Mouse (Mus musculus) retina, postnatal 7 days (tissue): Measurements from ENCODE around the gene Rab2b.
"Not testable (repeated sequence)": the region's sequence is repeated elsewhere in the genome, so short reads cannot be mapped to it uniquely, and the experiment has no call there.

Source experiments
- DNase-seq: peaks from one replicate; pipeline ENCODE4 v3.0.0-alpha.2; 2012; ENCODE audit warnings: low read depth, low spot score

The Rab2b gene

GRCm38 (mm10) chr14:52278932-52279746 is at the start of gene Rab2b, which contains the start of gene Tox4:
TSS of gene Rab2b (minus strand) at chr14:52279545.
TSS of gene Tox4 (plus strand) at chr14:52279146.
- DNase-seq, result peak; percentile 100

GRCm38 (mm10) chr14:52327910-52328812 is 48.8 kb upstream of the Rab2b start, which contains the start of gene Sall2:
TSS of gene Sall2 (minus strand) at chr14:52328762.
- DNase-seq, result no peak

DNA sequence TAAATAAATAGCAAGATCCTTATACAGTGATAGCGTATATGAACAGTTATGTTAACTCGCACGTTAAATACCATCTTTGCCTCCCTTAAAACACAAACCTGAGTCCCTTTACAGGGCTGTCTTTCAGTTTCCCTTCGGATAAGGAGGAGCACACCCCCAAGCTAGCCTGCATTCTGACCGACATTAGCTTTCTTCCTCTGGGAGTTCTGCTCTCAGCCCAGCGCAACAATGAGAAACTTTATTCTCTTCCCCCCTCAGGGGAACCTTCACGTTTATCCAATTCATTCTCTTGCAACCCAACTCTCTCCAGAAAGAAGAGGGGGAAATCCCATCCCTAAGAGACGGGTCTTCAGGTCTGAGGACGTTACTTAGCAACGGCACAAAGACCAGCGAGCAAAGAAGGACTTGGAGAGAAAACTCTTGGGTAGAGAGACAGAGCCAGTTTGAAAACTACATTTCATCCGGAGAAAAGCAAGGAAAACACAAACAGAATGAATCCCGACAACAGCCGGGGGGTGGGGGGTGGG is 48.1 kb upstream of the Rab2b start:
- DNase-seq, result no peak

- no peak for DNase-seq
Measured at GRCm38 (mm10) chr14:52325890-52326289, 46.5 kb upstream of the Rab2b start.

GRCm38 (mm10) chr14:52319361-52319760 is 40.0 kb upstream of the Rab2b start:
- DNase-seq, result no peak

DNA sequence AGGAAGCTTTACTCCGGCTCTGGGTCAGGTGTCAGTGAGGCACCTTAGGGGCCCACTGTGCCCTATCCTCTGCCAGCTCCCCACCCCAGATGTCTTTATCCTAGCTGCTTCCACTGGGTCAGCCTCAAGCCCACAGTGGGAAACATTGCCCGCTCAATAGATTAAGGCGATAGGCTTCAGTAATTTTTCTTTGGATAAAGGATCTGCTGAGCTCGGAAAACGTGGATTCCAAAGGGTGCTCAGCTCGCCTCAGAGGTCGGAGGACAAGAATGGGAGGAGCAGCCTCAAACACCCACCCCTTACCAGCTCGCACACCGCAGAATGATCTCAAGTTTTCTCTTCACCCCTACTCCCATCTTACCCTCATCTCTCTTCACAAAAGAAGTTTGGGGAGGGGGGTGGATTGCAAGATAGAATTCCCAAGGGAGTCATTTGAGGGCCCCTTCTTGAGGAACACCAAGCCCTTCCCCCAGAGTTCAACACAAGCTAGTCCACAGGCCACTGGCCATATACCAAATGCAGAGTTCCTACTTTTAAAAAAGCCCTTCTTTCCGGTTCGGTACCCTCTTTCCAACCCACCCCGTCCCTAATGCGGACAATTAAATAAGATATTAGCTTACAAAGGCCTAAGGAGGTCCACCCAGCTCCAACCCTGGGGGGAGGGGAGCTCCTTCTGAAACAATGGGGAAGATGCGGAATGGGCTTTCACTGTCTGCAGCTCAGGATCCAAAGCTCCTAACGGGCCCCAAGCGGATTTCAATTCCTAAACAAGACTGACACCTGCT is 37.3 kb upstream of the Rab2b start:
- DNase-seq, result peak; percentile 16

- peak; percentile 69 for DNase-seq
Measured at GRCm38 (mm10) chr14:52315792-52316440, 36.6 kb upstream of the Rab2b start.

- DNase-seq, result no peak
Measured at GRCm38 (mm10) chr14:52315283-52315780, 36.0 kb upstream of the Rab2b start.

- no peak for DNase-seq
Measured at GRCm38 (mm10) chr14:52314808-52315150, 35.4 kb upstream of the Rab2b start.

DNA sequence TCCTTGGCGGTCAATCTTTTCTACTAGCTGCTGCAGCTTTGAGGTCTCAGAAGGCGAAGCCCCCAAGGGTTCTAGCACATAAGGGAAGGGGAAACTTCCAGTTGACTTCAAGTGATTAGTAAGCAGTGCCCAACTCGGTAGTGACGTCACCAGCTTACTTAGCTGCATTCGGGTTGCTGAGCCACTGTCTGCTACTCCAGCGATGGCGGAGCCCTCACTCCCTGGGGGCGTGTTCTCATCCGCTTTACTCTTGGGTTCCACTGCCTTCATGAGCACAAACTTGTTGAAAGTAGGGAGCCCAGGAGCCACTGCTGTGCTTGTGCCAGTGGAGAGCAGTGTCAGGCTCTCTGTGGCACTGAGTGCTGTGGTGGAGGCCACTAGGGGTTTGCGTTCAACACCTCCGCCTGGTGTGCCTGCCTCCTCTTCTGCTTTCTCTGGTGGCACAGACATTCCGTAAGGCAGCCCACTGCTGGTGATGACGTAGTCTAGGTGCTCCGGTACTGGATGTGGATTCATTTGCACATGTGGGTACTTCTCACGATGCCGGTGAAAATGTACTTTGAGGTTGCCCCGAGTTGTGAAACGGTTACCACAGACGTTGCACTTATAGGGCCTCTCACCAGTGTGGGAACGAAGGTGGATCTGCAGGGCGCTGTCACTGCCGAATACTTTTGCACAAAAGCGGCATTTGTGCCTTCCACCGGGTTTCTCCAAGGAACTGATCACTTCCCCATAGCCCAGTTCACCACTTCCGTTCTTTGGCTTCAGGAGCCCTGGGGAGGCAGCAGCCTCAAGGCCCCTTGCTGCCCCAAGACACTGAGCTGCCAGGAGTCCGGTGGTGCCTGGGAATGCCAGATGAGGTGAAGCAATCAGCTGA is 34.8 kb upstream of the Rab2b start:
- DNase-seq, result no peak

DNA sequence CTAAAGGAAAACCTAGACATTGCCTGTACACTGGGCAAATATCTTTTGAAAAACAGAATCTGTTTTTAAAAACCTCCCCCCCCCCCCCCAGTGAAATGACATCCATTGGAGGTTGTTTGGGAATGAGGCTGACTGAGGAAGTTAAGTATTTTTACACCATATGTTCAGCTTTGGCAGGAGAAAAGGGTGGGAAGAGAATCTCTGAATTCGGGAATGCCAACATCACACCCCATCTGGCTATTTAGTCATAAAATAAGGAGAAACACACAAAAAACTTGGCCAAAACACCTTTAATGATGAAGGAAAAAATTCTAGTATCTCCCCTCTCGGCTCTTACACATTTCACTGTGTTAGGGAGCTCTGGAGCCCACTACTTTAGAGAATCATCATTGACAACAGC is 31.6 kb upstream of the Rab2b start:
- DNase-seq, result no peak

DNA sequence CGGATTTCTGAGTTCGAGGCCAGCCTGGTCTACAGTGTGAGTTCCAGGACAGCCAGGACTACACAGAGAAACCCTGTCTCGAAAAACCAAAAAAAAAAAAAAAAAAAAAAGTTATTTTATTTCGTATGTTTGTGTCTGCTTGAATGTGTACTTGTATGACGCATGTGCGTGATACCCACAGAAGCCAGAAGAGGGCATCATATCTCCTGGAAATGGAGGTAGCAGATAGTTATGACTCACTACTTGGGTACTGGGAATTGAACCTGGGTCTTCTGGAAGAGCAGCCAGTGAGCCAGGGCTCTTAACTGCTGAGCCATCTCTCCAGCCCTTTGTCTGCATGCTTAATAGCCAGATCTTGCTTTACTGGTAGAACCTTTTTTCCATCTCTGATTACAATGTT is 31.0 kb upstream of the Rab2b start:
- not testable (repeated sequence) for DNase-seq

DNA sequence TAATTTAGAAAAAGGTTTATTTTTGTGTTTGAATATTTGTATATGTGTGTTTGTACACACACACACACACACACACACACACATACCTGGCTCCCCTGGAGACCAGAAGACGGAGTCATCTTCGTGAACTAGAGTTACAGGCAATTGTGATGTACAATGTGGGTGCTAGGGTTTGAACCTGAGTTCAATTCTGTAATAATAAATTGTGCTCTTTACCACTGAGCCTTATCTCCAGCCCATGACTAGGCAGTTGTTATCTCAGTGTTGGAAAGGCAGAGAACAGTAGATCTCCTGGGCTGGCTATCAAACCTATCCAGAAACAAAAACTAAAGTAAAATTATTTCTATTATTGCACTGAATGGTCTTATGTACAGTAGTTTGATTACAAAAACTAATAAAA is 26.8 kb upstream of the Rab2b start:
- DNase-seq, result no peak

DNA sequence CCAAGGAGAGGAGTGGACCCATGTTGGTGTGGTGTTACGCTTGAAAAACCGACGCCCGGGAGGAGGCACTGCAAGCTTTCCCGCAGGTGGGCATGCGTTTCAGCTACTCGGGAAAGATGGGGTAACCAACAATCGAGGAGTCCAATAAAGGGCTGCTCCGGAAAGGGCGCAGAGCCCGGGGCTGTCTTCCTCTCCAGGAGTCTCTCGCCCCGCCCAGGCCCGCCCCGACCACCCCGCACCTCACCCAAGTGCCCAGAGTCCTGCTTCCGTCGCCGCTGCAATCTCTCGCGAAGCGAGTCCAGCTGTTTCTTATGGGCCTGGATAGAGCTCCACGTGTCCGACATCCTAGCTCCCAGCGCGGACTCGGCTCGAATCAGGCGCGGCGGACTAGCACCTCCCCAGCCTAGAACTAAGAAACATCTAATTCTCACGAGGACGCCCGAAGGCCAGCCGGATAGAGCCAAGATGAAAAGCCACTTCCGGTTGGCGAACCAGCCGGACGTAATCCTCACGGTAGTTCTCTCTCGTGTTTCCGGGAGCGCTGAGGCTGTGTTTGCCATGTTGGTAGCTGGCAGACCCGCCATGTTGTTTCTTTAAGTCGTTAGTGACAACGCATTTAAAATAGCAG is 25.4 kb upstream of the Rab2b start, which contains the start of gene Mettl3:
Gene Mettl3, minus strand, starts transcription at position 485 of the 628 bp plus-strand sequence.
- DNase-seq, result peak; percentile 91

- DNase-seq, result not testable (repeated sequence)
Measured at GRCm38 (mm10) chr14:52303517-52303916, 24.2 kb upstream of the Rab2b start.

- DNase-seq, result peak; percentile 11
Measured at GRCm38 (mm10) chr14:52295558-52296264, 16.4 kb upstream of the Rab2b start.

GRCm38 (mm10) chr14:52284191-52284590 is 4.8 kb upstream of the Rab2b start:
- DNase-seq, result no peak

- DNase-seq, result no peak
Measured at GRCm38 (mm10) chr14:52283629-52284028, 4.3 kb upstream of the Rab2b start.

- DNase-seq, result no peak
Measured at GRCm38 (mm10) chr14:52279747-52280120, 389 bp upstream of the Rab2b start.
